Mouse (Mus musculus) kidney, embryonic 16.5 days (tissue): ENCODE results near the gene Lgr4. TPM values are rescaled to one million over a fixed set of nuclear protein-coding genes. Genes with fewer than 3 reads are reported as not detected.

ENCODE experiments used
- ATAC-seq: fragments of 200-750 bp; cut with Nextera tagmentation; 2 replicates; pipeline ENCODE4 v1.8.0; 2017; ENCODE audit warnings: moderate TSS enrichment; ENCODE audit not compliant: low FRiP score, low TSS enrichment
- H3K27ac ChIP-seq: fragments of 300-500 bp; sonication (generic); 2 replicates; pipeline ENCODE4 v1.5.1; 2014; ENCODE audit warnings: low read length
- H3K27me3 ChIP-seq: fragments of 300-500 bp; sonication (generic); 2 replicates; pipeline ENCODE4 v1.6.1; 2014; ENCODE audit warnings: low read length, control low read depth, mixed read lengths; ENCODE audit not compliant: insufficient read depth
- H3K36me3 ChIP-seq: fragments of 300-500 bp; sonication (generic); 2 replicates; pipeline ENCODE4 v1.6.1; 2014; ENCODE audit warnings: low read length, control low read depth, mixed read lengths; ENCODE audit not compliant: insufficient read depth
- H3K4me1 ChIP-seq: fragments of 300-500 bp; sonication (generic); 2 replicates; pipeline ENCODE4 v1.6.1; 2014; ENCODE audit warnings: low read length, control low read depth, mixed read lengths; ENCODE audit not compliant: insufficient read depth
- H3K4me2 ChIP-seq: fragments of 300-500 bp; sonication (generic); replicated peaks from 2 replicates; pipeline ENCODE4 v1.6.1; 2014; ENCODE audit warnings: low read depth, low read length
- H3K4me3 ChIP-seq: fragments of 300-500 bp; sonication (generic); 2 replicates; pipeline ENCODE4 v1.5.1; 2014; ENCODE audit warnings: mild to moderate bottlenecking, low read length
- H3K9ac ChIP-seq: fragments of 300-500 bp; sonication (generic); replicated peaks from 2 replicates; pipeline ENCODE4 v1.6.1; 2014; ENCODE audit warnings: low read length
- H3K9me3 ChIP-seq: fragments of 300-500 bp; sonication (generic); 2 replicates; pipeline ENCODE4 v1.6.1; 2016; ENCODE audit warnings: low read length, control low read depth
- WGBS: fragments of 180-500 bp; shearing (Covaris S2); extraction: QIAGEN DNeasy Blood & Tissue Kit; methylation state at CpG from one replicate; pipeline ENCODE4 v1.1.7; 2014; 5-methylcytosine and 5-hydroxymethylcytosine counted together
- polyA plus RNA-seq: library from polyadenylated mRNA; unstranded; fragments of >200 nt; fragmentation: Nextera tagmentation; extraction: Ambion mirVana; gene quantifications from 2 replicates; pipeline ENCODE4 v1.2.1, GENCODE M21; 2015

Lgr4 gene
- polyA plus RNA-seq, 1 experiment from 2014 or later = 23.9 TPM

DNA sequence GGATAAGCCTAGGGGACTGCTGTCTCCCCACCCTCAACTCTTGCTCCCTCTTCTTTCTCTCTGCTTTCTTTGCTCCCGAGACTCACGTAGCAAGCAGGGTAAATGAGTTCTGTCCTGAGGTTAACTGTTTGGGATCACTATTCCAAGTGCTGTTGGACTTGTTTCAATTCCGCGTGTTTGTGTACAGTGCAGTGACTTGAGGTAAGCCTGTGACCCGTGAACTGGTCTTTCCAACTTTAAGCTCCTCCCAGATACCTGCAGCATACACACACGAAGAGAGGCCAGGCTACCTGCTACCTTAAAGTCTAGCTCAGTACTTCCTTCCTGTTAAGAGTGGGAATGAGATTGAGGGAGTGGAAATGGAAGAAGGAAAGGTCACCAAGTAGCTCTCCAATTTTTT is 66.0 kb downstream of the Lgr4 start:
- no peak overlapping the region for H3K9ac ChIP-seq
- no peak overlapping the region for H3K27ac ChIP-seq
- H3K4me2 ChIP-seq = no peak overlapping the region
- H3K27me3 ChIP-seq = no peaks in the 10 kb centered on the region
- peaks cover 29% of the 10 kb centered on the region for H3K4me1 ChIP-seq
- H3K9me3 ChIP-seq = no peaks in the 10 kb centered on the region
- WGBS = 70% methylated on average over 6 of the region's 6 CpGs
- H3K4me3 ChIP-seq = no peak overlapping the region
- 0 out of 2 replicates have a peak, but pooled peaks cover 5% of the 10 kb centered on the region for H3K36me3 ChIP-seq
- ATAC-seq = no peak

- H3K27ac ChIP-seq = peak overlapping the region; percentile 10; the same call in 1 of the 2 replicates
- H3K36me3 ChIP-seq = 0 out of 2 replicates have a peak, but pooled peaks cover 5% of the 10 kb centered on the region
- H3K9me3 ChIP-seq = no peaks in the 10 kb centered on the region
- no peak for ATAC-seq
- H3K4me3 ChIP-seq = no peak overlapping the region
- H3K9ac ChIP-seq = no peak overlapping the region
- peaks cover 43% of the 10 kb centered on the region for H3K4me1 ChIP-seq
- no peaks in the 10 kb centered on the region for H3K27me3 ChIP-seq
- H3K4me2 ChIP-seq = no peak overlapping the region
- WGBS = 81% methylated on average over 1 of the region's 1 CpGs
Observed at GRCm38 (mm10) chr2:109984930-109985329, 67.5 kb downstream of the Lgr4 start.

DNA sequence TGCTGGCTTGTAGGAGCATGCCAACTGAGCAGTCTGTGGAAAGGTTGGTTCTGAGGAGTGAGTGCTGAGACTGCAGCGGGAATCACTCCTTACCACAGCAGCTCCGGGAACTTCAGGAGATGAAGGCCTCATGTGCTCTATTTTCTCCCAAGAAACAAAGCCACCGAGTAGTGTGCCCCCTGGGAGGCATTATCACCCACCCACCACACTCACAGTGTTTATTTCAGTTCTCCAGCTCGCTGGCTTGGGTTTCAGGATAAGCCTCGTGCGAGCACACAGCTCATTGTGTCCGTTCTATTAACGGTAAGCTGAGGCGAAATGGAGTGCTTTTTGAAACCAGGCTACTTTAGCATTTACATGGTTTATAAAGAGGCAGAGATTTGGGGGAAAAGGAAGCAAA is 68.1 kb downstream of the Lgr4 start:
- H3K9ac ChIP-seq = no peak overlapping the region
- peaks cover 46% of the 10 kb centered on the region for H3K4me1 ChIP-seq
- no peak overlapping the region for H3K27ac ChIP-seq
- 56% methylated on average over 9 of the region's 9 CpGs for WGBS
- H3K36me3 ChIP-seq = 0 out of 2 replicates have a peak, but pooled peaks cover 5% of the 10 kb centered on the region
- H3K4me2 ChIP-seq = no peak overlapping the region
- no peaks in the 10 kb centered on the region for H3K27me3 ChIP-seq
- no peak for ATAC-seq
- H3K4me3 ChIP-seq = no peak overlapping the region
- no peaks in the 10 kb centered on the region for H3K9me3 ChIP-seq

GRCm38 (mm10) chr2:109986036-109986785 is 68.8 kb downstream of the Lgr4 start:
- H3K9me3 ChIP-seq = no peaks in the 10 kb centered on the region
- no peak overlapping the region for H3K4me2 ChIP-seq
- 0 out of 2 replicates have a peak, but pooled peaks cover 5% of the 10 kb centered on the region for H3K36me3 ChIP-seq
- no peaks in the 10 kb centered on the region for H3K27me3 ChIP-seq
- no peak overlapping the region for H3K9ac ChIP-seq
- 47% methylated on average over 11 of the region's 11 CpGs for WGBS
- ATAC-seq = no peak
- no peak overlapping the region for H3K27ac ChIP-seq
- no peak overlapping the region for H3K4me3 ChIP-seq
- H3K4me1 ChIP-seq = peaks cover 50% of the 10 kb centered on the region

- no peak overlapping the region for H3K4me2 ChIP-seq
- no peak overlapping the region for H3K9ac ChIP-seq
- H3K27me3 ChIP-seq = no peaks in the 10 kb centered on the region
- 0 out of 2 replicates have a peak, but pooled peaks cover 3% of the 10 kb centered on the region for H3K36me3 ChIP-seq
- H3K4me3 ChIP-seq = no peak overlapping the region
- no peak overlapping the region for H3K27ac ChIP-seq
- H3K9me3 ChIP-seq = no peaks in the 10 kb centered on the region
- WGBS = 56% methylated on average over 5 of the region's 5 CpGs
- H3K4me1 ChIP-seq = peaks cover 54% of the 10 kb centered on the region
- no peak for ATAC-seq
Observed at GRCm38 (mm10) chr2:109987946-109988345, 70.5 kb downstream of the Lgr4 start.

DNA sequence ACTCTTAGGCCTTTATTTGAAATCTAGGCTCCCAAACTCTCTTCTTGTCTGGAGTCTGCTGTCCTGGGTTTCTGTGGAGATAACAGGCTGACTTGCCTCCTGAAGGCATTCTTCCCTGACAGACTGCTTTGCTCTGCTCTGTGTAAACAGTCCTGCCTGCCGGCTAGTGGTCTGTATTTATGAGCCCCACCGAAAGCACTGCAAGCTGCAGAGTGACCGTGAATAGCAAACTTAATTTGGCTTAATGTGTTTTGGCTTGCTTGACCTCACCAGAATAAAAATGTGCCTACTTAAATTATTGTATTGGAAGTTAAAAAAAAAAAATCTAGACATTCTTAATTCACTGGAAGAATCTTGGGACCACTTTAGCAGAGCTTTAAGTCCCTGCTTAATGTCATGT is 71.7 kb downstream of the Lgr4 start:
- Histone ChIP-seq H3K4me2 (0 out of 2 replicates have a peak overlapping the region, but pooled peaks have one; percentile 12), H3K9ac (no peak overlapping the region), H3K27me3 (no peaks in the 10 kb centered on the region), H3K4me3 (no peak overlapping the region), H3K36me3 (0 out of 2 replicates have a peak, but pooled peaks cover 3% of the 10 kb centered on the region), H3K4me1 (peaks cover 50% of the 10 kb centered on the region), H3K27ac (peak overlapping the region; percentile 56; the same call in 1 of the 2 replicates), H3K9me3 (no peaks in the 10 kb centered on the region)
- ATAC-seq = peak; percentile 87; the same call in 1 of the 2 replicates
- WGBS = 4% methylated on average over 3 of the region's 3 CpGs

GRCm38 (mm10) chr2:109989679-109990473 is 72.4 kb downstream of the Lgr4 start:
- ATAC-seq = no peak
- peaks cover 51% of the 10 kb centered on the region for H3K4me1 ChIP-seq
- 49% methylated on average over 8 of the region's 8 CpGs for WGBS
- no peak overlapping the region for H3K4me3 ChIP-seq
- no peak overlapping the region for H3K9ac ChIP-seq
- peak overlapping the region; percentile 5; the same call in 1 of the 2 replicates for H3K27ac ChIP-seq
- 0 out of 2 replicates have a peak, but pooled peaks cover 1% of the 10 kb centered on the region for H3K36me3 ChIP-seq
- no peak overlapping the region for H3K4me2 ChIP-seq
- no peaks in the 10 kb centered on the region for H3K27me3 ChIP-seq
- no peaks in the 10 kb centered on the region for H3K9me3 ChIP-seq

DNA sequence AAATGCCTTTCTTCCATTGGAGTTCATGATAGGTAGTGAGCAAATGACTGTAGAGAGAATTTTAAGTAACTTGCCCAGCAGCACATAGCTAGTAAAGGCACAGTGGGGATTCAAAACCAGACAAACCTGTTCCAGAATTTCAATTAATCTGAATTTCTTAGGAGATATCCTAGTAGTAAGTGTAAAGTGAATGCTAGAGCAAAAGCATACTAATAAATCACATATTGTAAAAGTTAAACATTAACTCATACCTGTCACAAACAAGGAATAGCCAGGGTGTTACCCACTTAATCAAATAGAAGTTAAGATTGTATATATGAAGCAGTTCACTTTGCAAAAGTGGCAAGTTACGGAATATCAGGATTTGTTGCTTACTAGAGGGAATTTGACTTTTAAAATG is 74.3 kb downstream of the Lgr4 start:
- ATAC-seq = no peak
- peaks cover 48% of the 10 kb centered on the region for H3K4me1 ChIP-seq
- WGBS = 78% methylated on average over 1 of the region's 1 CpGs

GRCm38 (mm10) chr2:109992448-109993073 is 75.1 kb downstream of the Lgr4 start:
- 74% methylated on average over 11 of the region's 11 CpGs for WGBS
- ATAC-seq = no peak
- H3K27me3 ChIP-seq = no peaks in the 10 kb centered on the region

More for the DNA sequence above, 74.3 kb downstream of the Lgr4 start:
- Histone ChIP-seq H3K4me2 (no peak overlapping the region), H3K27ac (no peak overlapping the region), H3K9ac (no peak overlapping the region), H3K36me3 (no peaks in the 10 kb centered on the region), H3K9me3 (no peaks in the 10 kb centered on the region), H3K4me3 (no peak overlapping the region), H3K27me3 (no peaks in the 10 kb centered on the region)

More at GRCm38 (mm10) chr2:109992448-109993073, 75.1 kb downstream of the Lgr4 start:
- Histone ChIP-seq H3K27ac (no peak overlapping the region), H3K9me3 (no peaks in the 10 kb centered on the region), H3K4me1 (peaks cover 41% of the 10 kb centered on the region), H3K9ac (no peak overlapping the region), H3K4me2 (no peak overlapping the region), H3K36me3 (no peaks in the 10 kb centered on the region), H3K4me3 (no peak overlapping the region)
